Mouse (Mus musculus) forebrain, embryonic 11.5 days (tissue): Measurements from ENCODE around the gene Arhgap31. TPM values are rescaled to one million over a fixed set of nuclear protein-coding genes. Genes with fewer than 3 reads are reported as not detected.

Source experiments
- ATAC-seq: fragments of 200-750 bp; cut with Nextera tagmentation; replicated peaks from 2 replicates; pipeline ENCODE4 v1.8.0; 2017; ENCODE audit warnings: moderate TSS enrichment; ENCODE audit not compliant: low FRiP score
- DNase-seq: peaks from one replicate; pipeline ENCODE4 v3.0.0-alpha.2; 2017; ENCODE audit warnings: low spot score
- H3K27ac ChIP-seq: fragments of 300-500 bp; sonication (generic); 2 replicates; pipeline ENCODE4 v1.5.1; 2014; ENCODE audit warnings: low read depth, low read length
- H3K27me3 ChIP-seq: fragments of 300-500 bp; sonication (generic); 2 replicates; pipeline ENCODE4 v1.6.1; 2014; ENCODE audit warnings: mild to moderate bottlenecking, low read length, mixed read lengths; ENCODE audit not compliant: control insufficient read depth, insufficient read depth
- H3K36me3 ChIP-seq: fragments of 300-500 bp; sonication (generic); 2 replicates; pipeline ENCODE4 v1.6.1; 2014; ENCODE audit warnings: mild to moderate bottlenecking, low read length, moderate library complexity, mixed read lengths; ENCODE audit not compliant: control insufficient read depth, insufficient read depth
- H3K4me1 ChIP-seq: fragments of 300-500 bp; sonication (generic); replicated peaks from 2 replicates; pipeline ENCODE4 v1.6.1; 2014; ENCODE audit warnings: low read length, mixed read lengths; ENCODE audit not compliant: control insufficient read depth, insufficient read depth
- H3K4me2 ChIP-seq: fragments of 300-500 bp; sonication (generic); 2 replicates; pipeline ENCODE4 v1.6.1; 2014; ENCODE audit warnings: low read depth, mild to moderate bottlenecking, low read length, moderate library complexity, mixed read lengths; ENCODE audit not compliant: severe bottlenecking
- H3K4me3 ChIP-seq: fragments of 300-500 bp; sonication (generic); 2 replicates; pipeline ENCODE4 v1.5.1; 2014; ENCODE audit warnings: low read depth, low read length
- H3K9ac ChIP-seq: fragments of 300-500 bp; sonication (generic); 2 replicates; pipeline ENCODE4 v1.6.1; 2014; ENCODE audit warnings: low read length
- H3K9me3 ChIP-seq: fragments of 300-500 bp; sonication (generic); 2 replicates; pipeline ENCODE4 v1.6.1; 2016; ENCODE audit warnings: low read length, mixed read lengths; ENCODE audit not compliant: control insufficient read depth
- WGBS: fragments of 180-500 bp; shearing (Covaris S2); extraction: QIAGEN DNeasy Blood & Tissue Kit; methylation state at CpG from one replicate; pipeline ENCODE4 v1.1.7; 2014; 5-methylcytosine and 5-hydroxymethylcytosine counted together
- polyA plus RNA-seq: library from polyadenylated mRNA; unstranded; fragments of >200 nt; fragmentation: Nextera tagmentation; extraction: Ambion mirVana; gene quantifications from 2 replicates; pipeline ENCODE4 v1.2.1, GENCODE M21; 2014

Gene Arhgap31
- polyA plus RNA-seq, 1 experiment from 2014 or later, result 10.8 TPM

- peak; percentile 76 for ATAC-seq
- Histone ChIP-seq H3K4me3 (no peak overlapping the region), H3K9ac (no peak overlapping the region; the same call in 1 of the 2 replicates), H3K27me3 (no peaks in the 10 kb centered on the region), H3K36me3 (no peaks in the 10 kb centered on the region), H3K27ac (no peak overlapping the region), H3K4me1 (peaks cover 3% of the 10 kb centered on the region; the same call in 1 of the 2 replicates), H3K4me2 (peak overlapping the region; percentile 13; the same call in 1 of the 2 replicates), H3K9me3 (no peaks in the 10 kb centered on the region)
- 26% methylated on average over 9 of the region's 9 CpGs for WGBS
- no peak for DNase-seq
These were observed 11.4 kb downstream of the Arhgap31 start for GRCm38 (mm10) chr16:38701492-38702185.

GRCm38 (mm10) chr16:38700392-38701162 is 12.5 kb downstream of the Arhgap31 start:
- Histone ChIP-seq H3K36me3 (no peaks in the 10 kb centered on the region), H3K27me3 (no peaks in the 10 kb centered on the region), H3K9ac (no peak overlapping the region), H3K4me3 (no peak overlapping the region), H3K9me3 (no peaks in the 10 kb centered on the region), H3K4me1 (peaks cover 3% of the 10 kb centered on the region; the same call in 1 of the 2 replicates), H3K4me2 (no peak overlapping the region), H3K27ac (no peak overlapping the region)
- 83% methylated on average over 16 of the region's 16 CpGs for WGBS
- ATAC-seq (no peak), DNase-seq (no peak)

DNA sequence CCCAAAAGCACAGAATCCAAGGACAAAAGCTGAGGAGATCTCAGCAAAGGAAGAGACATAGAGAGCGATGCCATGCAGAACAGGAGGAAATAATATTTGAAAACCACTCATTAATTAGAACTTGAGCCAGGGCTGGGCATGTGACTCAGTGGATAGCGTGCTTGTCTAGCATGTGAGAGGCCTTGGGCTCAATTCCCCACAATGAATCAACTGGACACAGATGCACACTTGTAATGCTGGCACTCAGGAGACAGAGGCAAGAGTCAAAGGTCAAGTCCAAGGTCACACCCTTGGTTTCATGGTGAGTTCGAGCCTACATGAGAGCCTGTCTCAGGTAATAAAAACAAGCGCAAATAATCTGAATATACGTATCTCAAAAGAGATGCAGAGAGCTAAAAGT is 15.5 kb downstream of the Arhgap31 start:
- 88% methylated on average over 5 of the region's 5 CpGs for WGBS
- Histone ChIP-seq H3K9ac (no peak overlapping the region), H3K9me3 (no peaks in the 10 kb centered on the region), H3K4me3 (no peak overlapping the region), H3K27ac (no peak overlapping the region), H3K36me3 (no peaks in the 10 kb centered on the region), H3K4me1 (peaks cover 3% of the 10 kb centered on the region; the same call in 1 of the 2 replicates), H3K27me3 (no peaks in the 10 kb centered on the region), H3K4me2 (no peak overlapping the region)
- ATAC-seq (no peak), DNase-seq (no peak)

GRCm38 (mm10) chr16:38695557-38695956 is 17.5 kb downstream of the Arhgap31 start:
- no peaks in the 10 kb centered on the region for H3K27me3 ChIP-seq
- no peaks in the 10 kb centered on the region for H3K4me1 ChIP-seq
- no peak for DNase-seq
- no peak overlapping the region for H3K27ac ChIP-seq
- no peak for ATAC-seq
- no peaks in the 10 kb centered on the region for H3K36me3 ChIP-seq
- no peaks in the 10 kb centered on the region for H3K9me3 ChIP-seq
- 83% methylated on average over 5 of the region's 5 CpGs for WGBS
- no peak overlapping the region for H3K4me3 ChIP-seq
- no peak overlapping the region for H3K4me2 ChIP-seq
- H3K9ac ChIP-seq, result no peak overlapping the region

GRCm38 (mm10) chr16:38694906-38695540 is 18.1 kb downstream of the Arhgap31 start:
- Histone ChIP-seq H3K9ac (no peak overlapping the region), H3K4me3 (no peak overlapping the region), H3K9me3 (no peaks in the 10 kb centered on the region), H3K36me3 (no peaks in the 10 kb centered on the region), H3K27me3 (no peaks in the 10 kb centered on the region), H3K27ac (no peak overlapping the region), H3K4me2 (no peak overlapping the region), H3K4me1 (no peaks in the 10 kb centered on the region)
- 90% methylated on average over 6 of the region's 6 CpGs for WGBS
- ATAC-seq, result no peak
- DNase-seq, result no peak

DNA sequence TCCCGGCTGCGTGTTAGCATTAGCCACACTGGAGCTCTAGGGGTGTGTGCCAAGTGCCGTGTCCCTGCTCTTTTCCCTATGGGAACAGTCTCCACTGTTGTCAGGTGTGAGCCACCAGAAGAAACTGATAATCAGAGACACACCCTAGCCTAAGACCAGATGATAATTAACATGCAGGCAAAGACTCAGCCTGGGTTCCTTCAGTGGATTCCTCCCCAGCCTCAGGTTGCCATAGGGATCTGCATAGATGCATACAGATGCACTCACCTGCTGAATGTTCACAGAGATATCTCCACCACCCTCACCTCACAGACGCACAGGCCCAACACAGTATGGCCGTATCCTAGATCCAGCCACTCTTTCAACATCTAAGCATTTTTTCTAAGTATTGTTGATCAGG is 22.6 kb downstream of the Arhgap31 start:
- Histone ChIP-seq H3K36me3 (no peaks in the 10 kb centered on the region), H3K9ac (no peak overlapping the region), H3K4me1 (no peaks in the 10 kb centered on the region), H3K27me3 (no peaks in the 10 kb centered on the region), H3K9me3 (no peaks in the 10 kb centered on the region), H3K4me2 (no peak overlapping the region), H3K27ac (no peak overlapping the region), H3K4me3 (no peak overlapping the region)
- no peak for DNase-seq
- WGBS, result 90% methylated on average over 5 of the region's 5 CpGs
- no peak for ATAC-seq

- Histone ChIP-seq H3K4me2 (no peak overlapping the region), H3K36me3 (no peaks in the 10 kb centered on the region), H3K4me1 (no peaks in the 10 kb centered on the region), H3K4me3 (no peak overlapping the region), H3K27me3 (no peaks in the 10 kb centered on the region), H3K9me3 (no peaks in the 10 kb centered on the region), H3K27ac (no peak overlapping the region), H3K9ac (no peak overlapping the region)
- ATAC-seq, result no peak
- 92% methylated on average over 10 of the region's 10 CpGs for WGBS
- DNase-seq, result no peak
These were observed 23.3 kb downstream of the Arhgap31 start for GRCm38 (mm10) chr16:38689786-38690185.

DNA sequence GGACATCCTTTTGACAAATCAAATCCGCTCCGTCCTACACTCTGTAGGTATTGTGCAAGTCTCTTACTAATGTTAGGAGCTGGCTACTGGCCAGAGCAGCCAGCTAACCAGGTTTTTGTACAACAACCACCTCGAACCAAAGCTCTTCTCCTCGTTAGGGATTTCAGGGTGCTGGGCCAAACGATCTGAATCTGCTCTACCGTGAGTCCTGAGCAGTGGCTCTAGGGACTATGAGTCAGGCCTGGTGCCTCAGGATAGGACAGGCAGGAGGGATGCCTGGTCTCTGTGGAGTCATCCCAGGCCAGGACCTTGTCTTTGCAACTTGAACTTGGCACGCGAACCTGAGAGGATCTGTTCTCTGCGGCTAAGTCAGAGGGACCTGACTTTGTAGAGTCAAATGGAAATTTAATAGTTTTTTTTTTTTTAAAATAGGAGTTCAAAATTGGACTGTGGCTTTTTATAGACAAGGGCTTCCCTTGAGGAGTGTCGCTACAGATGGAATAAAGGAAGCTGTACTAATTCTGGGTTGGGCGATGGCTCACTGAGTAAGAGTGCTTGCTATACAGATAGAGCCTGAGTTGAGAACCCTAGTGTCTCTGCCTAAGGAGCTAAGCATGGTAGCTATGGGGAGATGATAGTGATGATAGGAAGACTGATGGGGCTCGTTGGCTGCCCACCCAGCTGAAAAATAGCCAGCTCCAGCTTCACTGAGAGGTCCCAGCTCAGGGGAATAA is 24.4 kb downstream of the Arhgap31 start:
- 88% methylated on average over 12 of the region's 12 CpGs for WGBS
- no peak overlapping the region for H3K4me2 ChIP-seq
- H3K36me3 ChIP-seq, result no peaks in the 10 kb centered on the region
- H3K27me3 ChIP-seq, result no peaks in the 10 kb centered on the region
- no peak for DNase-seq
- H3K4me1 ChIP-seq, result no peaks in the 10 kb centered on the region
- no peak for ATAC-seq
- no peaks in the 10 kb centered on the region for H3K9me3 ChIP-seq
- no peak overlapping the region for H3K27ac ChIP-seq
- H3K9ac ChIP-seq, result no peak overlapping the region
- no peak overlapping the region for H3K4me3 ChIP-seq
